Mouse (Mus musculus) lung, postnatal 0 days (tissue): ENCODE measurements around the gene Zfp260. TPM values are rescaled to one million over a fixed set of nuclear protein-coding genes. Genes with fewer than 3 reads are reported as not detected.

Experiments
- ATAC-seq: fragments of 200-750 bp; cut with Nextera tagmentation; 2 replicates; pipeline ENCODE4 v1.8.0; 2017; ENCODE audit warnings: moderate library complexity
- DNase-seq: peaks from one replicate; pipeline ENCODE4 v3.0.0-alpha.2; 2016; ENCODE audit warnings: low spot score
- H3K27ac ChIP-seq: fragments of 300-500 bp; sonication (generic); 2 replicates; pipeline ENCODE4 v1.5.1; 2014; ENCODE audit warnings: antibody characterized with exemption, mild to moderate bottlenecking, low read length, mixed read lengths
- H3K27me3 ChIP-seq: fragments of 300-500 bp; sonication (generic); replicated peaks from 2 replicates; pipeline ENCODE4 v1.6.1; 2014; ENCODE audit warnings: low read length, mixed read lengths; ENCODE audit not compliant: insufficient read depth
- H3K36me3 ChIP-seq: fragments of 300-500 bp; sonication (generic); 2 replicates; pipeline ENCODE4 v1.6.1; 2014; ENCODE audit warnings: low read length, mixed read lengths; ENCODE audit not compliant: insufficient read depth
- H3K4me1 ChIP-seq: fragments of 300-500 bp; sonication (generic); 2 replicates; pipeline ENCODE4 v1.6.1; 2014; ENCODE audit warnings: antibody characterized with exemption, low read depth, low read length, mixed read lengths; ENCODE audit not compliant: insufficient read depth
- H3K4me2 ChIP-seq: fragments of 300-500 bp; sonication (generic); replicated peaks from 2 replicates; pipeline ENCODE4 v1.6.1; 2014; ENCODE audit warnings: low read depth, mild to moderate bottlenecking, low read length, moderate library complexity, mixed read lengths
- H3K4me3 ChIP-seq: fragments of 300-500 bp; sonication (generic); 2 replicates; pipeline ENCODE4 v1.5.1; 2014; ENCODE audit warnings: low read depth, low read length
- H3K9ac ChIP-seq: fragments of 300-500 bp; sonication (generic); replicated peaks from 2 replicates; pipeline ENCODE4 v1.6.1; 2014; ENCODE audit warnings: low read depth, mild to moderate bottlenecking
- H3K9me3 ChIP-seq: fragments of 300-500 bp; sonication (generic); 2 replicates; pipeline ENCODE4 v1.6.1; 2016; ENCODE audit warnings: low read length, mixed read lengths
- CTCF ChIP-seq: IDR thresholded peaks from 2 replicates; pipeline ENCODE4 v1.5.1; 2016; ENCODE audit warnings: antibody characterized with exemption, mild to moderate bottlenecking
- EP300 ChIP-seq: IDR thresholded peaks from 2 replicates; pipeline ENCODE4 v1.6.1; 2016; ENCODE audit warnings: antibody characterized with exemption, mild to moderate bottlenecking, control low read depth
- WGBS: fragments of 180-500 bp; shearing (Covaris S2); extraction: QIAGEN DNeasy Blood & Tissue Kit; methylation state at CpG from one replicate; pipeline ENCODE4 v1.1.7; 2014; 5-methylcytosine and 5-hydroxymethylcytosine counted together
- polyA plus RNA-seq: library from polyadenylated mRNA; unstranded; fragments of >200 nt; fragmentation: Nextera tagmentation; extraction: Ambion mirVana; gene quantifications from 2 replicates; pipeline ENCODE4 v1.2.1, GENCODE M21; 2015

Gene Zfp260
- polyA plus RNA-seq, 1 experiment from 2014 or later, result 58.4 TPM

DNA sequence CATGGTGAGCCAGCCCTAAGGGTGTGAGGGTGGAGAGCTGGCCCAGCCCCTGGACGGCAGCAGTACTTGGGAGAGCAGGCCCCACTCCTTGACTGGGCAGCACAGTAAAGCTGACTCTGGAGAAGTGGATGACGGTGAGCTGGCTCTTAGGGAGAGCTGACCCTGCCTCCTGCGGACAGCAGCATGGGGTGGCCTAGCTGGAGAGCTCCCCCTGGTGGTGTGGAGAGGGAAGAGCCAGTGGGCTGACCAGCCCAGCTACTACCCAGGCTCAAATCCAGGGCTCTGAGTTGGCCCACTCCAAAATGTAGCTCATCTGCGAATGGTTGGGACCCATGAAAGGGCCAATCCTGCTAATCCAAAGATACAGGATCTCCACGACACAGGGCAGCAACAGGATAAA, 30.0 kb upstream of the Zfp260 start:
- Histone ChIP-seq H3K4me3 (no peak overlapping the region), H3K9me3 (no peaks in the 10 kb centered on the region), H3K4me2 (no peak overlapping the region), H3K27ac (no peak overlapping the region), H3K9ac (no peak overlapping the region), H3K36me3 (peaks cover 6% of the 10 kb centered on the region; the same call in 1 of the 2 replicates), H3K4me1 (no peaks in the 10 kb centered on the region), H3K27me3 (no peaks in the 10 kb centered on the region)
- 73% methylated on average over 5 of the region's 5 CpGs for WGBS
- DNase-seq (no peak), ATAC-seq (no peak)
- peak; percentile 23; the same call in 1 of the 2 replicates for TF ChIP-seq CTCF
- no peak for TF ChIP-seq EP300

GRCm38 (mm10) chr7:30072146-30073028, 22.2 kb upstream of the Zfp260 start, which contains the start of gene Zfp82:
Zfp82 (minus strand) TSS chr7:30072900.
- H3K27me3 ChIP-seq, result no peaks in the 10 kb centered on the region

GRCm38 (mm10) chr7:30086524-30086923, 8.1 kb upstream of the Zfp260 start:
- Histone ChIP-seq H3K27me3 (no peaks in the 10 kb centered on the region), H3K4me2 (no peak overlapping the region), H3K4me3 (no peak overlapping the region), H3K4me1 (0 out of 2 replicates have a peak, but pooled peaks cover 3% of the 10 kb centered on the region), H3K27ac (no peak overlapping the region), H3K9ac (no peak overlapping the region), H3K36me3 (no peaks in the 10 kb centered on the region; the same call in 1 of the 2 replicates), H3K9me3 (no peaks in the 10 kb centered on the region)
- WGBS, result 83% methylated on average over 9 of the region's 9 CpGs
- TF ChIP-seq EP300, result no peak
- TF ChIP-seq CTCF, result no peak
- DNase-seq (no peak), ATAC-seq (no peak)

More at GRCm38 (mm10) chr7:30072146-30073028, 22.2 kb upstream of the Zfp260 start, which contains the start of gene Zfp82:
- H3K9me3 ChIP-seq, result no peaks in the 10 kb centered on the region
- WGBS, result under 1% methylated on average over 45 of the region's 50 CpGs
- peak within 1 kb of the TSS; percentile 44 for H3K9ac ChIP-seq
- H3K4me2 ChIP-seq, result peak within 1 kb of the TSS; percentile 96
- peak within 1 kb of the TSS; percentile 68 for H3K4me3 ChIP-seq
- no peak within 1 kb of the TSS for H3K27ac ChIP-seq
- ATAC-seq (peak; percentile 90), DNase-seq (peak; percentile 87)
- no peaks in the 10 kb centered on the region for H3K36me3 ChIP-seq
- H3K4me1 ChIP-seq, result no peaks in the 10 kb centered on the region
- TF ChIP-seq CTCF, result no peak
- no peak for TF ChIP-seq EP300

DNA sequence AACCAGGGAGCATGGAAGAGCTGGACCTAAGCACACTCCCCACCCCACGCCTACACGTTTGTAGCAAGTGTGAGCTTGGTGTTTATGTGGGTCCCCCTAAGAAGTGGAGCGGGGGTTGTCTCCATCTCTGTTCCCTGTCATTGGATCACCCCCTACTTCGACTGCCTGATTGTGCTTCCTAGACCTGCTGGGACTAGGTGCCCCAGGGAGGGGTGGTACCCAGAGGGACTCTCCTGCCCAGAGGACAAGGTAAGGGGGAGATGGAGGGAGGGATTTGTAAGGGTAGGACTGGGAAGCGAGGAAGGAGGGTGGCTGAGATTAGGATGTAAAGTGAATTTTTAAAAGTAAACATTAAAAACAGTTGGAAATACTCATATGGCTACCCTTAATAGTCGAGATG, 5.2 kb upstream of the Zfp260 start:
- peak overlapping the region; percentile 46 for H3K9ac ChIP-seq
- H3K4me2 ChIP-seq, result peak overlapping the region; percentile 81
- 18% methylated on average over 6 of the region's 6 CpGs for WGBS
- DNase-seq (no peak), ATAC-seq (no peak)
- H3K36me3 ChIP-seq, result no peaks in the 10 kb centered on the region; the same call in 1 of the 2 replicates
- H3K9me3 ChIP-seq, result no peaks in the 10 kb centered on the region
- no peaks in the 10 kb centered on the region for H3K27me3 ChIP-seq
- peak overlapping the region; percentile 54; the same call in 1 of the 2 replicates for H3K4me3 ChIP-seq
- 0 out of 2 replicates have a peak, but pooled peaks cover 3% of the 10 kb centered on the region for H3K4me1 ChIP-seq
- no peak overlapping the region for H3K27ac ChIP-seq
- TF ChIP-seq EP300, result no peak
- TF ChIP-seq CTCF, result no peak

DNA sequence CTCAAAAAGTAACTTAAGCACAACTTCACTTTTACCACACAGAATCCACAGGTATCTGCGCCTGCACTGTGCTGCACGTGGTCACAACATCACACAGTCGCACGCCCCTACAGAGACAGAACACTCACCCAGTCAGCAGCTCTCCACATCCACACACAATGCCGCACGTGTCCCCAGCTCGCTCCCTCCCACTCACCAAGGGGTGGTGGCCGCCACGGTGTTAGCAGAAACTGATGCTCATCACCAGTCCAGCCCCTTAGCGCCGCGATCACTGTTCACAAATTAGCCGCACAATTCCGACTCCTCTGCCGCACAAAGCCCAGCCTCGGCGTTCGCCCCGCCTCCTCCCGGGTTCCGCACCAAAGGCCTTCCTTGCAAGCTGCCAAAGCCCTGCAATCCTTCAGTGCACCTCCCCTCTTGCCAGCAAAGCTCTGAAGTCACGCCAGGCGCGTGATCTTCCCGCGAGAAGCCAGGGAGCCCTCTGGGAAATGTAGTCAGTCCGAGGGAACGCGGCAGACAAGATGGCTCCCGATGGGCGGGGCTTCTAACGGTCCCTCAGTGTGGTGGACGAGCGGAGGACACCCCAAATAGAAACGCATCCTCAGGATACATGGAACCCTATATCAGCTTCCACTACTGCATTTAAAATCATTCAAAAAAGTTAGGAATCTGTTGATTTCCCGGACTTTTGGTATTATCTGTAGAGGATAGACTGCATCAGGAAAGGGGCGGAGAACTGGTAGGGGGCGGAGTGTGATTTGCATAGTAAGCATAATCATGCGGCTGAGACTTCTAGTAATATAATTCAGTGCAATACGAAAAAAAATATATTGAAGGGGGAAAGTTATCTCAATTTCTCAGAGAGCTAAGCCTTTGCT, 4.2 kb upstream of the Zfp260 start, which contains the start of the genes Gm26920 and Zfp566:
TSS of gene Gm26920 (minus strand) at position 319 of the 878 bp plus-strand sequence.
TSS of gene Zfp566 (minus strand) at position 436 of the 878 bp plus-strand sequence.
- Histone ChIP-seq H3K27me3 (no peaks in the 10 kb centered on the region), H3K4me2 (peak within 1 kb of the TSS; percentile 81), H3K4me3 (peak within 1 kb of the TSS; percentile 54), H3K36me3 (no peaks in the 10 kb centered on the region; the same call in 1 of the 2 replicates), H3K27ac (peak within 1 kb of the TSS; percentile 54), H3K9me3 (no peaks in the 10 kb centered on the region), H3K4me1 (0 out of 2 replicates have a peak, but pooled peaks cover 3% of the 10 kb centered on the region), H3K9ac (peak within 1 kb of the TSS; percentile 46)
- under 1% methylated on average over 40 of the region's 40 CpGs for WGBS
- ATAC-seq (peak; percentile 93), DNase-seq (peak; percentile 99)
- TF ChIP-seq EP300, result peak; percentile 81; the same call in 1 of the 2 replicates
- peak; percentile 9; the same call in 1 of the 2 replicates for TF ChIP-seq CTCF
